Mouse (Mus musculus) hindbrain, embryonic 16.5 days (tissue): ENCODE data around the gene Celf2. TPM values are rescaled to one million over a fixed set of nuclear protein-coding genes. Genes with fewer than 3 reads are reported as not detected.
A peak's percentile ranks its signal among the peaks of the same experiment; 100 is the strongest.

Experiments
- ATAC-seq: fragments of 200-750 bp; cut with Nextera tagmentation; 2 replicates; pipeline ENCODE4 v1.8.0; 2017; ENCODE audit warnings: moderate TSS enrichment, moderate library complexity
- H3K27ac ChIP-seq: fragments of 300-500 bp; sonication (generic); 2 replicates; pipeline ENCODE4 v1.5.1; 2014; ENCODE audit warnings: low read depth, mild to moderate bottlenecking, control low read depth, low read length, moderate library complexity
- H3K27me3 ChIP-seq: fragments of 300-500 bp; sonication (generic); replicated peaks from 2 replicates; pipeline ENCODE4 v1.6.1; 2014; ENCODE audit warnings: low read length; ENCODE audit not compliant: control insufficient read depth, insufficient read depth
- H3K36me3 ChIP-seq: fragments of 300-500 bp; sonication (generic); 2 replicates; pipeline ENCODE4 v1.6.1; 2014; ENCODE audit warnings: mild to moderate bottlenecking, low read length, moderate library complexity, mixed read lengths; ENCODE audit not compliant: control insufficient read depth, insufficient read depth
- H3K4me1 ChIP-seq: fragments of 300-500 bp; sonication (generic); 2 replicates; pipeline ENCODE4 v1.6.1; 2014; ENCODE audit warnings: low read depth, low read length; ENCODE audit not compliant: control insufficient read depth, insufficient read depth
- H3K4me2 ChIP-seq: fragments of 300-500 bp; sonication (generic); 2 replicates; pipeline ENCODE4 v1.6.1; 2014; ENCODE audit warnings: mild to moderate bottlenecking, low read length, control low read depth, moderate library complexity
- H3K4me3 ChIP-seq: fragments of 300-500 bp; sonication (generic); 2 replicates; pipeline ENCODE4 v1.5.1; 2014; ENCODE audit warnings: mild to moderate bottlenecking, low read length, control low read depth, moderate library complexity
- H3K9ac ChIP-seq: fragments of 300-500 bp; sonication (generic); 2 replicates; pipeline ENCODE4 v1.6.1; 2014; ENCODE audit warnings: low read depth, mild to moderate bottlenecking, control low read depth, low read length, moderate library complexity
- H3K9me3 ChIP-seq: fragments of 300-500 bp; sonication (generic); 2 replicates; pipeline ENCODE4 v1.6.1; 2014; ENCODE audit warnings: mild to moderate bottlenecking, low read length, moderate library complexity; ENCODE audit not compliant: control insufficient read depth
- WGBS: fragments of 180-500 bp; shearing (Covaris S2); extraction: QIAGEN DNeasy Blood & Tissue Kit; methylation state at CpG from one replicate; pipeline ENCODE4 v1.1.7; 2014; 5-methylcytosine and 5-hydroxymethylcytosine counted together
- polyA plus RNA-seq: library from polyadenylated mRNA; unstranded; fragments of >200 nt; fragmentation: Nextera tagmentation; extraction: Ambion mirVana; gene quantifications from 2 replicates; pipeline ENCODE4 v1.2.1, GENCODE M21; 2015

The Celf2 gene
- polyA plus RNA-seq, 1 experiment from 2014 or later = 130 TPM

DNA sequence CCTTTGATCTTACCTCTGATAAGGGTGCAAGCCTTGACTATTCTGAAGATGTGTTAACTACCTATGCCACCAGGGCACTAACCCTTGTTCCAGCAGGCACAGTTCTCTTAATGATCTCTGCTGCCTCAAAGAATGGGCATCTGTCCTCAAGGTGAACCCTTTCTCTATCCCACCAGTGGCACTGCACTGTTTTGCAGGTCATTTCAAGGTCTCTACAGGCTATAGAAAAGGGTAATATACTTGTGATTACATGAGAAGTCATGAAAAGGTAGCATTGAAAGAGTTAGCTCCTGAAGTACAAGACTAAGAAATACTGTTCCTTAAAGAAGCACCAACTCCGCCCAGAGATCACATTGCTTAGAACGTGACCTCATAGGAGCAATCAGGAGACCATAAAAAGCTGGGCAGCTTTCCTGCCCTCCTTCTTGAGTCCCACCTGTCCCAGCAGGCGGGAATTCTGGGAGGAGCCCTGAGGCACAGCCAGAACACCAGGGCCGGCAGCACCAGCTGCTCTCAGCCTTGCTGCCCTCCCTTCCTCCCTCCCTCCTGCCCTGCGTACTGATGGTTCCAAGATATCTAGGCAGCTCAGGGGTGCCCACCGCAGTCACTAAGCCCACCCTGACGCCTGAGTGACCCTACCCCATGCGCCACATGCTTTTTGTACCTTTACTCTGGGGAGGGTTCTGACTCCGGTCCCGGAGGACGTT lies 788.5 kb downstream of the Celf2 start:
- Histone ChIP-seq H3K4me3 (peak overlapping the region; percentile 43), H3K27me3 (no peaks in the 10 kb centered on the region), H3K4me1 (peaks cover 24% of the 10 kb centered on the region), H3K9me3 (no peaks in the 10 kb centered on the region), H3K36me3 (no peaks in the 10 kb centered on the region), H3K4me2 (peak overlapping the region; percentile 78), H3K27ac (peak overlapping the region; percentile 80), H3K9ac (peak overlapping the region; percentile 68)
- WGBS = 17% methylated on average over 11 of the region's 11 CpGs
- peak; percentile 73 for ATAC-seq

- H3K4me1 ChIP-seq = peaks cover 23% of the 10 kb centered on the region
- H3K4me3 ChIP-seq = no peak overlapping the region
- H3K9me3 ChIP-seq = no peaks in the 10 kb centered on the region
- no peak overlapping the region for H3K27ac ChIP-seq
- no peaks in the 10 kb centered on the region for H3K36me3 ChIP-seq
- H3K9ac ChIP-seq = no peak overlapping the region
- no peaks in the 10 kb centered on the region for H3K27me3 ChIP-seq
- ATAC-seq = no peak
- no peak overlapping the region for H3K4me2 ChIP-seq
These were observed 790.5 kb downstream of the Celf2 start for GRCm38 (mm10) chr2:6718864-6719263.

DNA sequence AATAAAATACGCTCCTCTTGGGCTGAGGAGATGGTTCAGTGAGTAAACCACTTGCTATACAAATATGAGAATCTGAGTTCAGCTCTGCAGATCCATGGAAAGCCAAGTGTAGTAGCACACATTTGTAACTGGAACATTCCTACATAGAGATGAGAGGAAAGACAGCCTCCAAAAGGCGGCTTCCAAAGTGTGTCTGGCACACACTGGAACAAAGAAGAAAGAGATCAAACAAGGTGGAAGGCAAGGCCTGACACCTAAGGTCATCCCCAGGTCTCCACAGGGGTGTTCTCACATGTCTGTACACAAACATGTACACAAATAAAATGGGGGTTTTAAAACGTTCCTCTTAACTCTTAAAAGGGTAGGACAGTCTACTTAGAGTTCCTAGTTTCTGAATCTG lies 791.4 kb downstream of the Celf2 start:
- no peaks in the 10 kb centered on the region for H3K36me3 ChIP-seq
- peaks cover 23% of the 10 kb centered on the region for H3K4me1 ChIP-seq
- 77% methylated on average over 3 of the region's 3 CpGs for WGBS
- H3K4me3 ChIP-seq = no peak overlapping the region
- H3K9me3 ChIP-seq = no peaks in the 10 kb centered on the region
- no peak overlapping the region for H3K9ac ChIP-seq
- no peak for ATAC-seq
- no peaks in the 10 kb centered on the region for H3K27me3 ChIP-seq
- no peak overlapping the region for H3K27ac ChIP-seq
- no peak overlapping the region for H3K4me2 ChIP-seq

DNA sequence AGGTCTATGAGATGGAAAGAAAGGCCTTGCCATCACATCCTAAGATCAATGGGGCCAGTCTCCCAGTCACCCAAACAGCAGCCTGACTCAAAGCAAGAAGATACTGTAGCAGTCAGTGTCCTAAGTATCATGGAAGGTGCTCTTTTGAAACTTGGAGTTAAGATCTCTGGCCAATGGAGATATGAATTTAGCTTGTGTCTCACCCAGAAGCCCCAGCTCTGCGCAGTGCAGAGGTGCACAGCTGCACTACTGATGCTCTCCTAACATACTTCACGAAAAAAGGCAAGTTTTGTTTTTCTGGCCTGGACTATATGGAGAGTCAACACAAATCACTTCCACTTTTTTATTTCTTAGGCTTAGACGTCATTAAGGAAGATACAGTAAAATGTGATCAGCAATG lies 793.8 kb downstream of the Celf2 start:
- Histone ChIP-seq H3K36me3 (no peaks in the 10 kb centered on the region), H3K27me3 (no peaks in the 10 kb centered on the region), H3K4me1 (no peaks in the 10 kb centered on the region; the same call in 1 of the 2 replicates), H3K4me3 (no peak overlapping the region), H3K4me2 (no peak overlapping the region), H3K27ac (no peak overlapping the region), H3K9ac (no peak overlapping the region), H3K9me3 (no peaks in the 10 kb centered on the region)
- no peak for ATAC-seq
- 90% methylated on average over 3 of the region's 3 CpGs for WGBS

DNA sequence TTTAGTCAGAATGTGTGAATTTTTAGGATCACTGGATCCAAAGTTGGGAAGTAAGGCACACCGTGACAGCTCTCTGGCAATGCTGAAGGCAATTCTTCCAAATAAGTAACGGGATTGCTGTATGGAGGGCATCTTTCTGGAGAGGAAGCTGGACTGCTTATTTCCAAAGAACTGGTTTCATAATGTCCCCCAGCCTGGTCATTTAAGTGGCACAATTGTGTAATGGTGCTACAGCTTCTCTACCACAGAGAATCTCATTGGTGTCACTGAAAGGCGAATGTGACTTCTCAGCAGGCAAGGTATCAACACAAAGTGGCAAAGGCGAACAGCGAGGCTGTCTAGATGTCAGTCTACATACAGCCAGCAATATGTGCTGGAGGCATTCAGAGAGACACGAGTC lies 795.8 kb downstream of the Celf2 start:
- H3K4me3 ChIP-seq = no peak overlapping the region
- no peaks in the 10 kb centered on the region for H3K4me1 ChIP-seq
- H3K4me2 ChIP-seq = no peak overlapping the region
- no peak for ATAC-seq
- H3K27ac ChIP-seq = no peak overlapping the region
- no peaks in the 10 kb centered on the region for H3K36me3 ChIP-seq
- 91% methylated on average over 6 of the region's 6 CpGs for WGBS
- H3K27me3 ChIP-seq = no peaks in the 10 kb centered on the region
- H3K9ac ChIP-seq = no peak overlapping the region
- H3K9me3 ChIP-seq = no peaks in the 10 kb centered on the region

GRCm38 (mm10) chr2:6710687-6711430 lies 798.5 kb downstream of the Celf2 start:
- Histone ChIP-seq H3K4me1 (peaks cover 4% of the 10 kb centered on the region; the same call in 1 of the 2 replicates), H3K9me3 (no peaks in the 10 kb centered on the region), H3K27ac (no peak overlapping the region), H3K4me3 (no peak overlapping the region), H3K9ac (no peak overlapping the region), H3K36me3 (no peaks in the 10 kb centered on the region), H3K27me3 (no peaks in the 10 kb centered on the region), H3K4me2 (no peak overlapping the region)
- 87% methylated on average over 7 of the region's 7 CpGs for WGBS
- ATAC-seq = no peak

DNA sequence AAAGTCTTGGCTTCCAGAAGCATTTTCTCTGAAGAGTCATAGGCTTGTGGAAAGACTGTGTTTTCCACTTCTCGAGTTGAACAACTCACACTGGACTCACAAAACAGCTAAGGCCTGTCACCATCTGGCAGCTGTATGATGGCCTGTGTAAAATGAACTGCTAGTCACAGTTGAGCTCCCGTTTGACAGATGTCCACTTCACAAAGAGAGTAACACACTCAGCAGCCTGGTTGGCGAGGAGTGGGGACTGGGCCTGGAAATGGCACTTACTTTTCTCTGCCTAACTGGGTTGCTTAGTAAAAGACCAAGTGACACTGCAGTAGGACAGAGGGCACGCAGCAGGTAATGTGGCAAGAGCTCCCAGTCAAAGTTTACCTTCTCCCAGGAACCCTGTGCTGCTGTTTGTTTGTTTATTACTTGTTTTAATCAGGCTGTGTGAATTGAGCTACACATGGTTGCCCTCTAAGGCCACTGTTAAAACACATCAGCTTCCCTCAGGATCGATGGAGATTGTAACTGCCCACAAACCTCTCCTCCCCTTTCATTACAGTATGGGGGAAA lies 801.3 kb downstream of the Celf2 start:
- no peak overlapping the region for H3K9ac ChIP-seq

GRCm38 (mm10) chr2:6707276-6707675 lies 802.1 kb downstream of the Celf2 start:
- Histone ChIP-seq H3K4me1 (peaks cover 4% of the 10 kb centered on the region; the same call in 1 of the 2 replicates), H3K9ac (no peak overlapping the region), H3K4me3 (no peak overlapping the region), H3K4me2 (no peak overlapping the region), H3K9me3 (no peaks in the 10 kb centered on the region), H3K36me3 (no peaks in the 10 kb centered on the region), H3K27me3 (no peaks in the 10 kb centered on the region), H3K27ac (no peak overlapping the region)
- ATAC-seq = 0 out of 2 replicates have a peak, but pooled peaks have one; percentile 15
- WGBS = 39% methylated on average over 2 of the region's 2 CpGs

More for the DNA sequence above, 801.3 kb downstream of the Celf2 start:
- Histone ChIP-seq H3K4me3 (no peak overlapping the region), H3K9me3 (no peaks in the 10 kb centered on the region), H3K27ac (no peak overlapping the region), H3K27me3 (no peaks in the 10 kb centered on the region), H3K4me1 (peaks cover 4% of the 10 kb centered on the region; the same call in 1 of the 2 replicates), H3K36me3 (no peaks in the 10 kb centered on the region), H3K4me2 (no peak overlapping the region)
- WGBS = 30% methylated on average over 5 of the region's 5 CpGs
- ATAC-seq = no peak
